Mouse (Mus musculus) WW6 (cell line): Measurements from ENCODE around the gene B9d2.

ENCODE experiments used
- DNase-seq: peaks from one replicate; pipeline ENCODE4 v3.0.0-alpha.2; 2013; ENCODE audit warnings: low read depth, low spot score

B9d2 gene

DNA sequence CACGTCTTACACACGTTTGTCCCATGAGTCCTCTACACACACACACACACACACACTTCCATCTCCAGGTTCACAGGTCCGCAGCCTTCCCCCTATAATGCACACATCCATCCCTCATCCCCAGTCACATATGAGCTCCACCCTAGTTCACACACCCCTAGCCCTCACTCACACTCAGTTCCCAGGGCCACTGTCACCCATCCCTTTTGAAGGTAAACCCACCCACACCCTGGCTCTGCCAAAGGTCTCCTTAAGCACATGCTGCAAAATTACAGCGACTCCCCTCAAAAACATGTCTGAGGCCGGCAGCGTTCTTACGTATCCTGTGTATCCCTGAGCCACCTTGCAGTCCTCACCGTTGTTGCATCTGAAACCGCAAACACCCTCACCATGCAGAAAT is 6.3 kb upstream of the B9d2 start:
- DNase-seq = no peak

DNA sequence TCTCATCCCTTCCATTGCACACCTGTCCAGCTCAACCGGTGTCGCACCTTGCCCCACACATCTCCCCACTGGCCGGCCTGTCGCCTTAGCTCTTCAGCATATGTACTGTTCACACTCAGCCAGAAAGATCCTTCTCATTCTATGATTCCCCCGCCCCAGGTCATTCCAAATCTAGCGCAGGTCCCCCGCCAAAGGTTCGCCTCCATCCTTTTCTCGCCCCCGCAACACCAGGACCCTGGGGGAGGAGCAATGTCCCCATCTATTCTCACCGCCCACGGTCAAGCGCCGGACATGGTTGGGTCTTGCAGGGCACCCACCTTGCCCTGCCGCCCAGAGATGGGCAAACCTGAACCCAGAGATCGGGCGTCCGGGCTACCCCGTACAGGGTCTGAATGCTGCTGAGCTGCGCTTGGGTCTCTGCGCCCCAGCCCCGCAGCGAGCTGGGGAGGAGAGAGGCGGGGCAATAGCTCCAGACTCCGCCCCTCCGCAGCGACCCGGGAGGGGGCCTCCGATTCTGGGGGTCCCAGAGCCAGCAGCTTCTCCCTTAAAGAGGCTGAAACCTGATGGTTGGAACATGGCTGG is 5.8 kb upstream of the B9d2 start, which contains the start of gene Tmem91:
TSS of gene Tmem91 (minus strand) at position 448 of the 582 bp plus-strand sequence.
- no peak for DNase-seq

DNA sequence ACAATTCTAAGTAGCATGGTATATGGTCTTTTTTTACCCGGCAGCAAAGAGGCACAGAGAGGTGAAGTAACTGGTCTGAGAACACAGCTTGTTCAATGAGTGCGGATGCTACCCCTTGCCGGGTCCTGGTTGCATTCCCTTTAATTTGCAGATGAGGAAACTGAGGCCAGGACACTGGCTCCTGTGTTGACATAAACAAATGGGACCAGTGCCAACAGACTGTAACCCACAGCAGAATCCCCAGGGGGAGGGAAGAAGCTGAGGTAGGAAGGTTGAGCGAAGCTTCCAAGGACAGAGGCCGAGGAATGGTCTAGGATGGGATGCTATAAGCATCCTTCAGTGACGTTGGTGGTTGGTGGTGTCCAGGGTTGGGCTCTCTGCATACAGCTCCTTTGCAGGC is 5.2 kb upstream of the B9d2 start:
- no peak for DNase-seq

DNA sequence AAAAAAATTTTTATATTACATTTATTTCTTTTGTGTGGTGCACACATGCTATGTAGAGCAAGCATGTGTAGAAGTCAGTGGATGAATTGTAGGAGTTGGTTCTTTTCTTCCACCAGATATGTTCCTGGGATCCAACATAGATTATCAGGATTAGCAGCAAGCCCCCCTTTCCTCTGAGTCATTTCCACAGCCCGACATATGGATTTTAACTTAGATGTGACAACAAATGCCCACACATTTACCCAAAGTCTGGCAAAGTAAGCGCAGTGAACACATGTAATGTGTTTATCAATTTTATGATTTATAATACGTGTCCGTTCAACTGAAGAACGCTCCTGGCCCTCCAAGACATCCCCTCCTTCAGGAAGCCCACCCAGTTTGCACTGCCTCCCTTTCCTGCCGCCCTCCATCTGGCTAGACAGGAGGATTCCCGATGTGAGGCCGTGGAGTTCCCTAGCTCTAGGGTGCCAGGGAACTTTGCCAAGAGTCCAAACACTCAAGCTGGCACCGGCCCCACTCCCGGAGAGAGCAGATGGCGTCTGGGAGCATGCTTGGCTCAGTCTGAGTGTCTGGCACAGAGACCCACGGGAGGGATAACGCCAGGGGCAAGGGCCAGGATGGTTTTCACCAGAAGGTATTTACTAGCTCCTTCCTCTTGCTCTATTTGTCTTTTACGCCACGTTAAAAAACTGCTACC is 4.3 kb upstream of the B9d2 start:
- no peak for DNase-seq

DNA sequence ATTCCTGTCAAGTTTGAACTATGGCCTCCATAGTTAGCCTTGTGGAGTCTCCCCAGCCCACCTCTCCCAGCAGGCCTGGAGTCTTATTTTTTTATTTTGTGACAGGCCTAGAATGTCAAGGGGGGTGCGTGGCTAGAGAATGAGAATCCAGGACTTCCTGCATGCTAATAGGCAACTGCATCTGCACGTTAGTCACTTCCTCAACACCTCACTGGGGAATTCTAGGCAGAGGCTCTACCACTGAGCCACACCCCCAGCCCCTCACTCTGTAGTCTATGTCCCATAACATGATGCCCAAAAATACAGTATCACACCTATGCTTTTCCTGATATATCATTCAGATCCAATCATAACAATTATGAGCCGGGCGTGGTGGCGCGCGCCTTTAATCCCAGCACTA is 3.6 kb upstream of the B9d2 start:
- DNase-seq = no peak

DNA sequence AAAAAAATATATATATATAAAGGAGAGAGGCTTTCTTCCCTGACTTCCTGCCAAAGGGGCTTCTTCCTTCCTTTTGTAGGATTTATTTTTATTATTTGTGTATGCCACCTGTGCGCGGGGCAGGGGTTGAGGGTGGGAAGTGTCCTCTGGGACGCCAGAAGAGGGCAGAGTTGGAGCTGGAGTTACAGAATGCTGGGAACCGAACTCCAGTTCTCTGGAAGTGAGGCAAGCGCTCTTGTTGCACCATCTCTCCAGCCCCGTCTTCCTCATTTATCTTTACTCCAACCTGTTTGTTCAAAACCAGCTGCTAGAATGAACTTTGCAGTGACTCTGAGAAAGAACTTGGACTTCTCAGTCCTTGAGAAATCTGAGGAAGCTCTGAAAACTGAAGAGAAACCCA is 609 bp upstream of the B9d2 start:
- DNase-seq = no peak

DNA sequence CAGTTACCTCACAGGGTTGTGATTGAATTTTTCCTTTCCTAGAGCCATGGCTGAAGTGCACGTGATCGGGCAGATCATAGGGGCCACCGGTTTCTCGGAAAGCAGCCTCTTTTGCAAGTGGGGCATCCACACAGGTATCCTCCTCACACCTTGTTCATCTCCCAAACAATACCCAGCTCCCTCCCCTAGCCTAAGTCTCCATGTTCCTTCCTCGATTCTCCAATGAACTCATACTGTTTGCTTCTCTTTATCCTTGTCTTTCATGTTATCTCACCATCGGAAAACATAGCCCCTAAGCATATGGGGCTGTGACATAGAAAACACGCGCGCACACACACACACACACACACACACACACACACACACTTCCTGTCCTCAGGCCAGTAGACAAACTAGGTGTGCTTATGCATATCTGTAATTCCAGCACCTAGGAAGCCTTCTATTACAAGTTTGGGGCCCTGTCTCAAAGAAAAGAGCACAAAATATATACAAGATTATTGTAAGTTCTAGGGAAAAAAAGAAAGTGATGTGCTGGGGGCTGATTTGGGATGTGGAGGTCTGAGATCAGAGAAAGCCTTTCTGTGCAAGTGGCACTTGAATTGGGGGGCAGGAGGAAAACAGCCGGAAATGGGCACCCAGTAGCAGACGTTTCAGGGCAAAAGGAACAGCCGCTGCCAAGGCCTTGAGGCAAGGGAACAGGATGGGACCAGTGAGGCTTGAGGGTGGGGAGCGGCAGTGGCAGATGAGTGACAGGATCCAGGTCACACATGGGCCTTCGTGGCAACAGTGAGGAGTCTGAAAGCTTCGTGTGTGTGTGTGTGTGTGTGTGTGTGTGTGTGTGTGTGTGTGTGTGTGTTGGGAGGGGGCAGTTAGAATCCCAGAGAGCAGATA is 1.0 kb downstream of the B9d2 start:
- DNase-seq = no peak

DNA sequence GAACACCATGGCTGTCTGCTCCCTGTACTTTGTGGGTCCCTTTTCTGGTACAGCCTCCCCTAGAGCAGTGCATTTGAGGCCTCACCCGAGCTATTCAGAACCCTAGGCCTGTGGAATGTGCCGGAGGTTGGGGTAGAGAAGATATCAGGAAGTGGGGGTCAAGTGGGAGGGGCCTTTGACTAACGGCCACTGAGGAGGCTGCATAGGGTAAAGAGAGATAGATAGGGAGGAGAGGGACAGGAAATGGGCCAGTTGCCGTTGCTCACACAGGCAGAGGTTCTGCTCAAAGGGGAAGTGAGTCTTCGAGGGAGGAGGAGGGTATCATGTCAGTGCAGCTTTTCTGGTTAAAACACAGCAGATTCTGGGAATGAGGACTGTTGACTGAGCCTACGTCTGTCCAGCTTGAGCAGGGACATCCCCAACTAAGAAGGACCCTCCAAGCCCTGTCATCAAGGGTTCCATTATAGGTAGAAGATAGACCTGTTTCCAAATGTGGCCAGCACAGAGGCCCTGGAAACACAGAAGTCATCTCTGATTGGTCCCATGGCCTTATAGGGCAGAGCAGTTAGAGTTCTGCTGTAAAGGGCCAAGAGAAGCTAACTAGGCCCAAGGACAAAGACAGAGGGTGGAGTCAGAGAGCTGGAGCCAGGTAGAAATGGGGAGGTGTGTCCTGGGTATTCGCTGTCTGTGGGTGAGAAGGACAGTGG is 3.0 kb downstream of the B9d2 start:
- no peak for DNase-seq

DNA sequence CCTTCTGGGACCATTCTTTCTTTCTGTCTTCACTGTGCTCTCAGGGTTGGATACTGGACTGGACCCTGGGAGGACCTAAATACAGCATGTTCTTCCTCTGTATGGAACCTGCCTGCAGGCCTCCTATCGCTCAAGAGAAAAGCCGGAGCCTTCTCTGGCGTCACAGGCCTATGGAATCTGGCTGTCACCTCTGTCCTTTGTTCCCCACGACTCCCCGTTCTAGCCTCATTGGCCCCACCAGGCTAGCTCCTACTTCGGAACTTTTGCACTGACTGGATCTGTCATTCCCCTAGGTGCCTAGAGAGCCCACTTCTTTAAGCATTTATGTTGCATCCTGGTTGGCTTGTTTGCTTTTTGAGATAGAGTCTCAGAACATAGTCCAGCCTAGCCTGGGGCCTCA is 4.1 kb downstream of the B9d2 start:
- DNase-seq = no peak

DNA sequence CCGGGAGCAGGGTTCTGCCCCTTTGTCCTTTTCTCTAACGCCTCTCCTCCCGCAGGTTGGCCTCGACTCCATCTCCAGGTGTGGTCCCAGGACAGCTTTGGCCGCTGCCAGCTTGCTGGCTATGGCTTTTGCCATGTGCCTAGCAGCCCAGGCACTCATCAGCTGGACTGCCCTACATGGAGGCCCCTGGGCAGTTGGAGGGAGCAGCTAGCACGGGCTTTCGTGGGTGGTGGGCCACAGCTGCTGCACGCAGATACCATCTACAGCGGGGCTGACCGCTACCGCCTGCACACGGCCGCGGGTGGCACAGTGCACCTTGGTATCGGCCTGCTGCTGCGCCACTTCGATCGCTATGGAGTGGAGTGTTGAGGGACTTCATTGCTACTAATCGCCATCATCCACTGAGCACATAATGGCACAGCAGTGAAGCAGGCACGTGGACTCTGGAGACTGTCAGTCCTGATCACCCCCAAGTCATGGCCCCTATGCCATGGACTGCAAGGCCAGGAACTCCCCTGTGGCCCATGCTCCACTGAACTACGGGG is 5.4 kb downstream of the B9d2 start:
- DNase-seq = no peak

DNA sequence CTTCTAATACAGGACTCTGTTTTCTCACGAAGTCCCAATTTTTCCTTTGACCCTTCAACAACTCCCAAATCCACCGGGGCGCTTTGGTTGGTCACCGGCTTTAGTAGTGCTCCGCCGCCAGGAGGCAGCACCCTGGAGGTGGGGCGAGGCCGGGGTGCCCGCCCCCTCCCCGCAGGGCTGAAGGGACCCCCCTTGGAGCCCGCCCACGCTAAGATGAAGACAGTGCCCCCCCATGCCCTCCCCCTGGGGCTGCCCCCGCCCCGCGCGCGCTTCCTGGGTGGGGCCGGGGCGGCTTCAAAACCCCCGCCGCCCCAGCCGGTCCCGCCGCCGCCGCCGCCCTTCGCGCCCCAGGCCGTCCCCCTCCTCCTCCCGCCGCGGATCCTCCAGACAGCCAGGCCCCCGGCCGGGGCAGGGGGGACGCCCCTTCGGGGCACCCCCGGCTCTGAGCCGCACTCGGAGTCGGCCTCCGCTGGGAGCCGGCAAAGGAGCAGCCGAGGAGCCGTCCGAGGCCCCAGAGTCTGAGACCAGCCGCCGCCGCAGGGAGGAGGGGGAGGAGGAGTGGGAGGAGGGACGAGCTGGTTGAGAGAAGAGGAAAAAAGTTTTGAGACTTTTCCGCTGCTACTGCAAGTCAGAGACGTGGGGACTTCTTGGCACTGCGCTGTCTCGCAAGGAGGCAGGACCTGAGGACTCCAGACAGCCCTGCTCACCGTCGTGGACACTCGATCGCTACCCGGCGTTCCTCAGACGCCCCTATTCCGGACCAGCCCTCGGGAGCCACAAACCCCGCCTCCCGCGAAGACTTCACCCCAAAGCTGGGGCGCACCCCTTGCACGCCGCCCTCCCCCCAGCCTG is 6.3 kb downstream of the B9d2 start, which contains the start of gene Tgfb1:
TSS of gene Tgfb1 (plus strand) at position 323 of the 852 bp plus-strand sequence.
- DNase-seq = no peak

DNA sequence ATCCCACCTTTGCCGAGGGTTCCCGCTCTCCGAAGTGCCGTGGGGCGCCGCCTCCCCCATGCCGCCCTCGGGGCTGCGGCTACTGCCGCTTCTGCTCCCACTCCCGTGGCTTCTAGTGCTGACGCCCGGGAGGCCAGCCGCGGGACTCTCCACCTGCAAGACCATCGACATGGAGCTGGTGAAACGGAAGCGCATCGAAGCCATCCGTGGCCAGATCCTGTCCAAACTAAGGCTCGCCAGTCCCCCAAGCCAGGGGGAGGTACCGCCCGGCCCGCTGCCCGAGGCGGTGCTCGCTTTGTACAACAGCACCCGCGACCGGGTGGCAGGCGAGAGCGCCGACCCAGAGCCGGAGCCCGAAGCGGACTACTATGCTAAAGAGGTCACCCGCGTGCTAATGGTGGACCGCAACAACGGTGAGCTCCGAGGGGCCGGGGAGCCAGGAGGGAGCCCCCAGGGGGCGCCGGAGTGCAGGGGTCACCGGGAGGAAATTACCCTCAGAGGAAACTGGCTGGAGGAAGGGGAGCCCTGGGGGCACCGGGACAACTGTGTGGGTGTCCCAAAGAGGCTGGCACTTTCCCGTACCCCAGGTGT is 7.3 kb downstream of the B9d2 start:
- no peak for DNase-seq

DNA sequence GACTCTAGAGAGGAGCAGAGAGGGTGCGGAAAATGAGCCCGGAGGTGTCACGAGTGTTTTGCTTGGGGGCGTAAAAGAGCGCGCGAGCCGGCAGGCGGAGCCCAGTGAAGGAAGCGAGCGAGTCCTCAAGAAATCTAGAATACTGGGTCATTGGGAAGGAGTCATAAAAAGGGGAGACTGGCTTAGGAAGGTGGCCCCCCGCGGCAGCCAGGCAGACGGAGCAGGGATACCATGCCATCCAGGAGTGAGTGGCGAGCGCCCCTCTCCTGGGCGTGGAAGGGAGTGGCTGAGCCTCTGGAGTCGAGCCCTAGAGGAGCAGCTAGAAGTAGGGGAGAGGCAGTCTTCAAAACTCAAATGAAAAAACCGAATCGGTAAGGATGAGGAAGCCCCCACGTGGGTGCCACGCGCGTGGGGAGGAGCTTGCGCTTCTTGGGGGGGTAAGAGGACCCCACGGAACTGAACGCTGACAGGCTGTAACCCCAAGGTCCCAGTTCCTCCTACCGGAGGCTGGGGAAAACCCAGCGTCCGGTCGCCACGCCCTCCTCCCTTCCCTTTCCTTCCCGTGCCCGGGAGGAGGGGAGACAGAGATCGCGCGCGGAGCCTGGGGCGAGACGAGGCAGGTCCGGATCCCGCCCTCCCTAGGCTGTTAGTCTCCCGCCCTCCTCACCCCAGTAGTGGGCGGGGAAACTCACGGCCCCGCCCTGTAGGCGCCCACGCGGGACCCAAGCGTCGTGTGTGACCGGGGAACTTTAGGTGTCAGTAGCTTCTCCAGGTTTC is 8.4 kb downstream of the B9d2 start:
- no peak for DNase-seq

DNA sequence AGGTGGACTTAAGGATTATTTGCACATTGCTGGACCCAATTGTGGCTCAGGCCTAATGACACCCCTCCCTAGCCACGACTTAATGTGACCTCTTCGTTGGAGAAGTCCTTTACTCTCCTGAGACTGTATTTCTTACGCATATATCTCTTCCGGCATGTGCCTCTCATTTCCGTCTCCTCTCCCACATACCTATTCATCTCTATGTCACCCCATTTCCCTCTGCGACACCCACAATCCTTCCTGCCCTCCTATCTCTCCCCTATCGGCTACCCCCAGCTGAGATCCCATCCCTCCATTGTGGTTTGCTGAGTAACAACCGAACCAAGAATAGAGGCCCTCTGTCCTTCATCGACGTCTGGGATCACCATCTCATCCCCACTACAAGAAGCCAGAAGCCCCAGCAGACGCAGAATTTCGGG is 9.0 kb downstream of the B9d2 start:
- DNase-seq = no peak

DNA sequence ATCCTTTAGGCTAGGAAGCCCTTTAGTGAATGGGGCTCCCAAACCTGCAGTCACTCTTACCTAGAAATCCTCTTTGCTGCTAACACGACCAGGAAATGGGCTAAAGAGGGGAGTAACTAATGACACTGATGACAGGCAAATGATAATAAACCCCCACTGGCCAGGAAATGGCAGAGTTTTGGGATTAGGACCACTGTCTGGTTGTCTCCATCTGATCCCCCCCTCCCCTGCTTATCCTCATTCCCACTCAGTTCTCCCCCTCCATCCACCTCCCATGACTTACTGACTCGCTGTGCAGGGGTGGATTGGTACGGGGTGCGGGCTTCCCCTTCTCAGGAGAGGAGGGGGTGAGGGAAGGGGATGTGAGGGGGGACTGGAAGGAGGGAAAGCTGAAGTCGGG is 9.5 kb downstream of the B9d2 start:
- DNase-seq = no peak

DNA sequence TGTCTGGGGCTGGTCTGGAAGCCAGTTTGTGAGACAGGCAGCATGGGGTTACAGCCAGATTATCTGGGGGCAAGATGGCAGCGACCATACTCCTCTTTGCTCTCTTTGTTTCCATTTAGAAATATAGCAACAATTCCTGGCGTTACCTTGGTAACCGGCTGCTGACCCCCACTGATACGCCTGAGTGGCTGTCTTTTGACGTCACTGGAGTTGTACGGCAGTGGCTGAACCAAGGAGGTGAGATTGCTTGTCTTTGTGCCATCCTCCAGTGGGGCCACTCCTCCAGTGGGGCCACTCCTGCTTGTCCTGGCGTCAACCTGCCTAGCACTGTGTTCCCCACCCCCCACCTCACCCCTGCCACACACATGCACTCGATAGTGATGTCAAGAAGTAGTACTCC is 13.5 kb downstream of the B9d2 start:
- no peak for DNase-seq

DNA sequence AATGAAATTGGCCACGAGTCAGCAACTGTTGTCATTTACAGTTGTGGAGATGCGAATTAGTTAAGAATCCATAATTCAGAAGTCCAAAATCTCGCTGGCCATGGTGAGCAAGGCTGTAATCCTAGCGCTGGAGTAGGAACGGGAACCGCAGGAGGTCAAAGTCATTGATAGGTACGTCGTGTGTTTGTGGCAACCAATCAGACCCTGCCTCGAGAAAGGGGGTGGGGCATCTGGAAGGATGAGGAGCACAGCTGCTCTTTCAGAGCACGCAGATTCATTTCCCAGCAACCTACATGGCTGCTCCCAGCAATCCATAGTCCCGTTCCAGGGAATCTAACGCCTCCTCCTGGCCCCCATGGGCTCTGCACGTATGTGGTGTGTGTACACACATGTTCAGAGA is 19.3 kb downstream of the B9d2 start:
- peak; percentile 75 for DNase-seq

DNA sequence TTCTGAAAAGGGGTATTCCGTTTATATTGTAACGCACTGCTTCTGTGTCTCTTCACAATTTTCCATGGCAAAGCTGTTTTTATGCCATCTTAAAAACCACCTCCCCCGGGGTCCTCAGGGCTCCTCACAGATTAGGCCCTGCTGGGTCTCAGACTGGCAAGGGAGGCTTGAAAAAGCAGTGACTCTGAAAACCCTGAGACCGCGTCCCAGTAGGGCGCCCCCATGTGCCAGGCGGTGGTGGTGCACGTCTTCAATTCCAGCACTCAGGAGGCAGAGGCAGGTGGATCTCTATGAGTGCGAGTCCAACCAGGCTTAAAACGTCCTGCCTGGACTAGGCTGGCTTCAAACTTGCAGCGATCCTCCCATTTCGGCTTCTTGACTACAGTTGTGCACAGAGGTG is 20.2 kb downstream of the B9d2 start:
- no peak for DNase-seq

DNA sequence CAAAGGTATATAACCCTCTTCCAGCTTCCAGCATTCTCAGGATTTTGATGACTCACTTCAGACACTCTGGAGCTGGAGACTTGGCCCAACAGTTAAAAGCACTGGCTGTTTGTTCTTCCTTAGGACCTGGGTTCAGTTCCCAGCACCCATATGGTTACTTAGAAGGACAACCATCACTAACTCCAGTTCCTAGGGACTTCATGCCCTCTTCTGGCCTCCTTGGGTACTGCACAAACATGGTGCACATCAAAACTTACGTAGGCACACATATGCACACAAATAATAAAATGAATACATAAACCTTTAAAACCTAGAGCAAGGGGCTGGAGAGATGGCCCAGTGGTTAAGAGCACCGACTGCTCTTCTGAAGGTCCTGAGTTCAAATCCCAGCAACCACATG is 21.8 kb downstream of the B9d2 start:
- DNase-seq = no peak
